Mouse (Mus musculus) regulatory T cell (primary cell): ENCODE data around the gene Pnpla5.

Experiments used
- in situ Hi-C: fragments of 300-600 bp; cut with MboI, MseI; formaldehyde crosslinking; loops from one replicate; pipeline ENCODE4 v1.15.1; 2025; ENCODE audit warnings: high pct_unique_total_duplicates

Gene Pnpla5

DNA sequence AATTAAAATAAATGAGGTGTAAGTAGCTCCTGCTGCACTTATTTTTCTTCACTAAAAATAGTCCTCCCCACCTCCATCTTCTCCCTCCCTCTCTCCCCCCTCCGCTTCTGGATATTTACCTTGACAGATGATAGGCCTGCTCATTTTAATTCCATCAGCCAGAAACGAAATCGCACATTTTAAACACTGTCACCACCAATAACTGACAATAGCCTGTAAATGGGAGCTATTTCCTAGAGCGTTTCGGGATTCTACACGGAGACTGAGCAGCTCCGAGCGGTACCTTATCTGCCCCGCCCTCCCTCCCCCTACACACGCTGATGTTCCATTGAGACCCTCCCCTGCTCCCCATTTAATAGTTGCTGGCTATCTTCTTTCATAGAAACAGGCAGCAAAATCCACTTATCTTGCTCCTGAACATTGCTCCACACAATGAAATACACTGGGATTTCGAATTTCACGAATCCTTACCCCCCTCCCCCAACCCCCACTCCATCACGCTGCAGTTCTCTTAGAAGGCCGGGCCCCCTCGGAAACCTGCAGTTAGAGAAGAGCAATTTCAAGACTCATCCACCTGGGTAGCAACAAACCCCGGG, 53.4 kb downstream of the Pnpla5 start:
- in situ Hi-C loops = no loop called here

DNA sequence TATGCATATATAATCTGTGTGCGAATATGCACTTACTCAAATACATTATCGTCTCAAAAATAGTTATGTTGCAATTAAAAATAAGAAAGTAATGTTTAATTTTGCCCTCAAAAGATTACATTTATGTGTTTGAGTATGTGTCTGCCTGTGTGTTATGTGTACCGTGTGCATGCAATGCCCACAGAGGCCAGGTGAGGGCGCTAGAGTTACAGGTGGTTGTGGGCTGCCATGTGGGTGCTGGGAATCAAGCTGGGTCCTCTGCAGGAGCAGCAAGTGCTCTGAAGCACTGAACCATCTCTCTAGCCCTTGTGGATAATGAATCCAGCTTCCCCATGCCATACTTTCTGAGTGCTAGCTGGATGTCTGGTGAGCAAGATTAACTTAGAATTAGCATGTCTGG, 57.3 kb downstream of the Pnpla5 start:
- in situ Hi-C loops = no loop called here

DNA sequence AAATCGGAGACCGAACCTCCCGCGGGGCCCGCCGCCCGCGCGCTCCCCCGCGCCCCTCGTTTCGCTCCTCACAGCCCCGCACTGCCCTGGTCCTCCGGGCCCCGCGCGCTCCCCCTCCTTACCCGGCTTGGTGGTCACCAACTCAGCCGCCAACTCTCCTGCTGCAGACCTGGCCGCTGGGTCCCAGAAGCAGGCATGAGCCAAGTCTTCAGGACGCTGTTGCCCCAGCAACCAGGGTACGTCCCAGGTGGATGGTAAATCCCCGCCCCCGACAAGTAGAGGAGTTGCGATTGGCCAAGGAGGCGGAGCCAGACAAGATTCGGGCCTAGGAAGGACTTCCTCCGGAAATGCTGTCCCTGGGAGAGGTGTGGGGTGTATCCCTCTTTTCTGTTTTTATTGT, 57.8 kb downstream of the Pnpla5 start, which contains the start of gene Efcab6:
Efcab6 (minus strand) TSS at position 240 of the 400 bp plus-strand sequence.
- in situ Hi-C loops = no loop called here
